Mouse (Mus musculus) C2C12 (cell line): Measurements from ENCODE around the gene Son. TPM values are rescaled to one million over a fixed set of nuclear protein-coding genes. Genes with fewer than 3 reads are reported as not detected.
"Not testable (repeated sequence)": the region's sequence is repeated elsewhere in the genome, so short reads cannot be mapped to it uniquely, and the experiment has no call there.

Experiments
- H3K27me3 ChIP-seq: one replicate; pipeline ENCODE4 v1.6.1; 2011; ENCODE audit not compliant: control insufficient read depth, insufficient read depth, insufficient read length
- H3K36me3 ChIP-seq: one replicate; pipeline ENCODE4 v1.6.1; 2011; ENCODE audit not compliant: control insufficient read depth, insufficient read depth
- H3K4me3 ChIP-seq: one replicate; pipeline ENCODE4 v1.5.1; 2011; ENCODE audit warnings: mild to moderate bottlenecking, control low read depth; ENCODE audit not compliant: poor library complexity, insufficient read depth, severe bottlenecking
- H3K79me2 ChIP-seq: one replicate; pipeline ENCODE4 v1.6.1; 2011; ENCODE audit not compliant: control insufficient read depth, insufficient read depth
- H3K79me3 ChIP-seq: one replicate; pipeline ENCODE4 v1.6.1; 2011; ENCODE audit warnings: low read depth, control low read depth
- H3ac ChIP-seq: one replicate; pipeline ENCODE3; 2011; ENCODE audit warnings: low read depth; ENCODE audit not compliant: control insufficient read depth, insufficient read length
- CEBPB ChIP-seq: IDR thresholded peaks from one replicate; pipeline ENCODE4 v1.6.1; 2011; ENCODE audit warnings: low read depth, mild to moderate bottlenecking, control low read depth, moderate library complexity
- CTCF ChIP-seq: IDR thresholded peaks from one replicate; pipeline ENCODE4 v1.5.1; 2011; ENCODE audit not compliant: control insufficient read depth, insufficient read depth, insufficient read length
- FOSL1 ChIP-seq: IDR thresholded peaks from one replicate; pipeline ENCODE4 v1.8.0; 2011; ENCODE audit warnings: mild to moderate bottlenecking, low read length; ENCODE audit not compliant: poor library complexity, insufficient read depth, severe bottlenecking
- MAX ChIP-seq: IDR thresholded peaks from one replicate; pipeline ENCODE4 v1.6.1; 2011; ENCODE audit warnings: mild to moderate bottlenecking, control low read depth
- MYOD1 ChIP-seq: IDR thresholded peaks from one replicate; pipeline ENCODE4 v1.6.1; 2011; ENCODE audit warnings: low read depth; ENCODE audit not compliant: control insufficient read depth, insufficient read length
- MYOG ChIP-seq: IDR thresholded peaks from one replicate; pipeline ENCODE4 v1.6.1; 2011; ENCODE audit not compliant: control insufficient read depth, insufficient read length; ENCODE audit errors: extremely low read depth
- USF1 ChIP-seq: IDR thresholded peaks from one replicate; pipeline ENCODE4 v1.6.1; 2011; ENCODE audit warnings: low read depth, mild to moderate bottlenecking, control low read depth, moderate library complexity
- polyA plus RNA-seq: library from polyadenylated mRNA; unstranded; fragments of >200 nt; fragmentation: generic; extraction: Trizol; gene quantifications from one replicate; pipeline ENCODE4 v1.2.1, GENCODE M21; 2012; ENCODE audit warnings: missing spikeins

Son gene
- polyA plus RNA-seq, 1 experiment, result 53.5 TPM

DNA sequence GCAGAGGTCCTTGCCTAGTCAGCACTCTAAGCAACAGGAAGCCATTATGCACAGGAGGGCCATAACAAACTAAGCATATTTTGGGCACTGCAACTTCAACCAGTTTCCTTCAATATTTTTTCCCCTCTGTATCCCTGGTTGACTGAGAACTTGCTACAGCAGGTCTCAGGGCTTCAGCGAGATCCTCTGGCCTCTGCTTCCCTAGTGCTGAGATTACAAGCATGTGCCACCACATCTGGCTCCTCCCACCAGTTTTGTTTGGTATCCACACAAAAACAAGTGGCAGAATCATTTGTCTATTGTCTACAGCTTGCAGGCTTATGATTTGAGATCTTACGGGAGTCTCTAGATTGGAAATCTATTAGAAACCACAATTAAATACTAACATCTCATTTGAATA lies 2.4 kb upstream of the Son start:
- H3K36me3 ChIP-seq, result peaks cover 33% of the 10 kb centered on the region
- no peak overlapping the region for H3ac ChIP-seq
- no peak overlapping the region for H3K4me3 ChIP-seq
- no peaks in the 10 kb centered on the region for H3K27me3 ChIP-seq
- peaks cover 55% of the 10 kb centered on the region for H3K79me3 ChIP-seq
- no peak for TF ChIP-seq MYOG
- TF ChIP-seq FOSL1, result no peak
- TF ChIP-seq USF1, result no peak
- TF ChIP-seq MYOD1, result no peak
- TF ChIP-seq CEBPB, result no peak
- TF ChIP-seq CTCF, result no peak
- TF ChIP-seq MAX, result no peak
- peaks cover 70% of the 10 kb centered on the region for H3K79me2 ChIP-seq

DNA sequence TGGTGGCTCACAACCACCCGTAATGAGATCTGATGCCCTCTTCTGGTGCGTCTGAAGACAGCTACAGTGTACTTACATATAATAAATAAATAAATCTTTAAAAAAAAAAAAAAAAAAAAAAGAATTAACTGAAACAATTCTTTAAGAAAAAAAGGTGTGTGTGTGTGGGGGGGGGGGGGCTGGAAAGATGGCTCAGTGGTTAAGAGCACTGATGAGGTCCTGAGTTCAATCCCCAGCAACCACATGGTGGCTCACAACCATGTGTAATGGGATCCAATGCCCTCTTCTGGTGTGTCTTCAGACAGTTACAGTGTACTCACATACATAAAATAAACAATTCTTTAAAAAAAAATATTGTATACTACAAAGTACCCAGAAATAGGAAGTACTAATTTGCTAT lies 1.9 kb upstream of the Son start:
- Histone ChIP-seq H3K4me3 (peak overlapping the region; percentile 67), H3K79me2 (peaks cover 75% of the 10 kb centered on the region), H3K36me3 (peaks cover 28% of the 10 kb centered on the region), H3K79me3 (peaks cover 60% of the 10 kb centered on the region)
- not testable (repeated sequence) for H3ac ChIP-seq, H3K27me3 ChIP-seq

DNA sequence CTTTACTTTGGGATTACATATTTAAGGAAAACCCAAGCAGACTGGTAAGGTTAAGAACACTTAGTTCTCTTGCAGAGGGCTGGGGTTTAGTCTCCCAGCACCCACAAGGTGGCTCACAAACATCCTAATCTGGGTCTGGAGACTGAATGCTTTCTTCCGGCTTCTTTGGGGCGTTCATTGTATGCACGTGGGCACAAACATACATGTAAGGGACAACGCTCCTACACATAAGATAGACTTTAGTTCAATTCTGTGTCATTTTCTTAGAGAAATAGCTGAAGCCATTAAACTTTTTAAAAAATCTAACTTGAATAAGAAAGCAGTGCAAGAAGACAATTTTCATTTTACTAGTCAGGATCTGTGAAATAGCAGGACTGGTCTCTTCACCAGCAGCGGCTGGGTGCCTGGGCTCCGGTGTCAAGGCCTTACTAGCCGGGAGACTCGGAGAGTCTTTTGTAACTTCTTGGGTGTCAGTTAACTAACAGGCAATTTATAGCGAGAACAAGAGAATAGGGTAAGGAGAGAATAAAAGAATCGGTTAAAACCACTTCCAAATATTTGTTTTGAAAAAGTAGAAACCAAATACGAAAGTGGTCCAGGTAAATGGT lies 1.2 kb upstream of the Son start:
- Histone ChIP-seq H3K27me3 (no peaks in the 10 kb centered on the region), H3K79me2 (peaks cover 82% of the 10 kb centered on the region), H3K36me3 (peaks cover 28% of the 10 kb centered on the region), H3ac (peak overlapping the region; percentile 69), H3K79me3 (peaks cover 67% of the 10 kb centered on the region), H3K4me3 (peak overlapping the region; percentile 67)
- TF ChIP-seq CEBPB (no peak), MAX (peak; percentile 40)

DNA sequence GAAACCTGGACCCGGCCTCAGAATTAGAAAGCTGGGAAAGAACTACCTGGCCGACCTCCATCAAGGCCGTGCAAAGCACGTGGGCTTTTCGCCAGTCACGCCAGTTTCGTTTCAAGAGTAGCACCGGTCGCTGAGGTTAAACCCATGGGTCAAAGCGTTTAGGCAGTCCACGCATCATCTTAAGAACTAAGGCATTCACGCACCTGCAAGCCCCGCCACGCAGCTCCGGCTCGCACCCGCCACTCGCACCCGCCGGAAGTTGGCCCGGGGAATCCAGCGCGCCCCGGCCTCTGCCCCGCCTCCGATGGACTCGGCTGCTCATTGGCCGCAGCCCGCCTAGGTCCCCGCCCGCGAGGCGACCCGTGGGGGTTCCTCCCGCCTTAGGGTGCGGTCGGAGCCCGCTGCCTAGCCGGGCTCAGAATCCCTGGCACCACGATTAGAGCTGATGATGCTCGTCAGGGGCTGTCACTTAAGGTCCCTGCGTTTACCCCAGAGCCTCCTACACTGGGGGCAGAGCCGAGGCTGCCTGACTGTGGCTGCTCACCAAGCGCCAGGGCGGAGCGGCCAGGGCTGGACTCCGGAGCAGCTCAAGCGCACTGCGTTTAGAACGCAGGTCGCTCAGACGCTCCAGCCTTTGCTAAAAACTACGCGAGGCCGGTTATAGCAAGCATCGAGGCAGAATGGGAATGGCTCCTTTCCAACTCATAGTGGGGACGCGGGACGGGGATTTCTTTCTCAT lies 456 bp upstream of the Son start, which contains the start of gene Gart:
Gart (minus strand) TSS at position 272 of the 739 bp plus-strand sequence.
- H3K79me3 ChIP-seq, result peaks cover 75% of the 10 kb centered on the region
- peaks cover 29% of the 10 kb centered on the region for H3K36me3 ChIP-seq
- H3K27me3 ChIP-seq, result no peaks in the 10 kb centered on the region
- TF ChIP-seq CEBPB, result no peak
- TF ChIP-seq MAX, result peak; percentile 68
- H3ac ChIP-seq, result peak within 1 kb of the TSS; percentile 70
- peaks cover 89% of the 10 kb centered on the region for H3K79me2 ChIP-seq
- H3K4me3 ChIP-seq, result peak within 1 kb of the TSS; percentile 67

DNA sequence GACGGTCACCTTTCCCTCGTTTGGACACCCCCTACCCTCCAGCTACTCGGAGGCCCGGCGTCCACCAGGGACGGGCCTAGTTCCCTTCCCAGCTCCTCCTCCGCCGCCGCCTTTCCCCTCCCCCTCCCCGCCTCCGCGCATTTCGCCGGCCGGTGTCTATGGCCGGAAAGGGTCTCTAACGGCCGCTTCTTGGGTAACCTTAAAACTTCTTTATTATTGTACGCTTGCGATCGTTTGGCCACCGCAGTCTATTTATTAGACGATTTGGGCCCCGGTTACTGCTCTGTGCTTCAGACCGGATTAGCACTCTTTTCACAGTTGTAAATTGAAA lies 879 bp downstream of the Son start:
- peaks cover 92% of the 10 kb centered on the region for H3K79me2 ChIP-seq
- peak overlapping the region; percentile 67 for H3K4me3 ChIP-seq
- H3K79me3 ChIP-seq, result peaks cover 81% of the 10 kb centered on the region
- peak overlapping the region; percentile 70 for H3ac ChIP-seq
- no peak for TF ChIP-seq CEBPB
- TF ChIP-seq MYOD1, result no peak
- TF ChIP-seq MYOG, result no peak
- TF ChIP-seq MAX, result no peak
- no peak for TF ChIP-seq USF1
- TF ChIP-seq FOSL1, result no peak
- TF ChIP-seq CTCF, result no peak
- H3K36me3 ChIP-seq, result peaks cover 31% of the 10 kb centered on the region
- H3K27me3 ChIP-seq, result no peaks in the 10 kb centered on the region

DNA sequence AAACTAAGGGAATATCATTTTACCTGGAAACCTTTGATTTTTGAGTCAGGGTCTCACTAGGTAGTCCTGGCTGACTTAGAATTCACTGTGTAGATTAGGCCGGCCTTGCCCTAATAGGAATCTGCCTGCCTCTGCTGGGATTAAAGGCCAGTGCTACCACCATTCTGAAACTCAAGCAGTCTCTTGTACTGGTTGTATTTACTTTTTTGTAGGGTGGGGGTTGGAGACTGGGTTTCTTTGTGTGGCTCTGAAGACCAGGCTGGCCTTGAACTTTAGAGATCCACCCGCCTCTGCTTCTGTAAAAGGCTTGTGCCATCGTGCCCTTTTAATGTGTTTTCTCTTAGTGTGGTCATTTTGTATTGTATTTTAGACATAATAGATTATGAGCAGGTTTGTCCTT lies 1.9 kb downstream of the Son start:
- peaks cover 92% of the 10 kb centered on the region for H3K79me2 ChIP-seq
- peak overlapping the region; percentile 67 for H3K4me3 ChIP-seq
- H3ac ChIP-seq, result no peak overlapping the region
- H3K27me3 ChIP-seq, result no peaks in the 10 kb centered on the region
- H3K79me3 ChIP-seq, result peaks cover 81% of the 10 kb centered on the region
- TF ChIP-seq MYOD1 (no peak), CEBPB (no peak), MAX (no peak), MYOG (no peak), CTCF (no peak), FOSL1 (no peak), USF1 (no peak)
- H3K36me3 ChIP-seq, result peaks cover 38% of the 10 kb centered on the region
